Mouse (Mus musculus) limb, embryonic 14.5 days (tissue): ENCODE measurements around the gene Sfta2. TPM values are rescaled to one million over a fixed set of nuclear protein-coding genes. Genes with fewer than 3 reads are reported as not detected.

Source experiments
- ATAC-seq: fragments of 200-750 bp; cut with Nextera tagmentation; 2 replicates; pipeline ENCODE4 v1.8.0; 2017; ENCODE audit warnings: low read depth, moderate number of reproducible peaks, moderate TSS enrichment; ENCODE audit not compliant: low FRiP score
- DNase-seq: peaks from one replicate; pipeline ENCODE4 v3.0.0-alpha.2; 2015; ENCODE audit warnings: low spot score
- H3K27ac ChIP-seq: fragments of 300-500 bp; sonication (generic); replicated peaks from 2 replicates; pipeline ENCODE4 v1.5.1; 2014; ENCODE audit warnings: low read depth, mild to moderate bottlenecking, low read length, moderate library complexity, mixed read lengths
- H3K27me3 ChIP-seq: fragments of 300-500 bp; sonication (generic); 2 replicates; pipeline ENCODE4 v1.6.1; 2014; ENCODE audit warnings: low read length, mixed read lengths; ENCODE audit not compliant: control insufficient read depth, insufficient read depth
- H3K36me3 ChIP-seq: fragments of 300-500 bp; sonication (generic); 2 replicates; pipeline ENCODE4 v1.6.1; 2014; ENCODE audit warnings: mild to moderate bottlenecking, low read length, moderate library complexity, mixed read lengths; ENCODE audit not compliant: control insufficient read depth, insufficient read depth
- H3K4me1 ChIP-seq: fragments of 300-500 bp; sonication (generic); 2 replicates; pipeline ENCODE4 v1.6.1; 2014; ENCODE audit warnings: antibody characterized with exemption, low read length, mixed read lengths; ENCODE audit not compliant: control insufficient read depth, insufficient read depth
- H3K4me2 ChIP-seq: fragments of 300-500 bp; sonication (generic); replicated peaks from 2 replicates; pipeline ENCODE4 v1.6.1; 2014; ENCODE audit warnings: low read depth, mild to moderate bottlenecking, low read length, moderate library complexity; ENCODE audit not compliant: severe bottlenecking
- H3K4me3 ChIP-seq: fragments of 300-500 bp; sonication (generic); replicated peaks from 2 replicates; pipeline ENCODE4 v1.5.1; 2014; ENCODE audit warnings: low read length
- H3K9ac ChIP-seq: fragments of 300-500 bp; sonication (generic); 2 replicates; pipeline ENCODE4 v1.6.1; 2014; ENCODE audit warnings: mild to moderate bottlenecking, low read depth, low read length, moderate library complexity; ENCODE audit not compliant: severe bottlenecking
- H3K9me3 ChIP-seq: fragments of 300-500 bp; sonication (generic); 2 replicates; pipeline ENCODE4 v1.6.1; 2016; ENCODE audit warnings: low read length; ENCODE audit not compliant: control insufficient read depth
- POLR2A ChIP-seq: fragments of 200-500 bp; IDR thresholded peaks from 2 replicates; pipeline ENCODE4 v1.8.0; 2012; ENCODE audit warnings: inconsistent platforms, mild to moderate bottlenecking, moderate library complexity, borderline replicate concordance; ENCODE audit not compliant: insufficient read depth, insufficient read length; ENCODE audit errors: extremely low read depth
- WGBS: fragments of 180-500 bp; shearing (Covaris S2); extraction: QIAGEN DNeasy Blood & Tissue Kit; methylation state at CpG from one replicate; pipeline ENCODE4 v1.1.7; 2014; 5-methylcytosine and 5-hydroxymethylcytosine counted together
- polyA plus RNA-seq, 2 experiments: library from polyadenylated mRNA; depleted of rRNA in 1 of 2; stranded (reverse) in 1 of 2; unstranded in 1 of 2; fragments of >200 nt; fragmentation: Nextera tagmentation in 1 of 2; extraction: Ambion mirVana in 1 of 2; gene quantifications; 2 replicates each; pipeline versions ENCODE4 v1.2.1 to v1.2.3; 2012 to 2014

Gene Sfta2
- polyA plus RNA-seq, 2 experiments, result not detected

- no peak overlapping the region for H3K9ac ChIP-seq
- 82% methylated on average over 25 of the region's 25 CpGs for WGBS
- no peak overlapping the region for H3K4me3 ChIP-seq
- no peak overlapping the region for H3K4me2 ChIP-seq
- TF ChIP-seq POLR2A, result no peak
- H3K36me3 ChIP-seq, result peaks cover 98% of the 10 kb centered on the region
- DNase-seq (no peak), ATAC-seq (no peak)
- no peaks in the 10 kb centered on the region for H3K27me3 ChIP-seq
- H3K9me3 ChIP-seq, result no peaks in the 10 kb centered on the region
- no peak overlapping the region for H3K27ac ChIP-seq
- H3K4me1 ChIP-seq, result no peaks in the 10 kb centered on the region
Observed at GRCm38 (mm10) chr17:35688347-35689175, 87.2 kb downstream of the Sfta2 start.

GRCm38 (mm10) chr17:35689936-35690645 is 88.7 kb downstream of the Sfta2 start:
- Histone ChIP-seq H3K4me2 (no peak overlapping the region), H3K9me3 (no peaks in the 10 kb centered on the region), H3K27ac (no peak overlapping the region), H3K27me3 (no peaks in the 10 kb centered on the region), H3K4me3 (no peak overlapping the region), H3K4me1 (no peaks in the 10 kb centered on the region), H3K36me3 (peaks cover 86% of the 10 kb centered on the region), H3K9ac (no peak overlapping the region)
- DNase-seq (no peak), ATAC-seq (no peak)
- TF ChIP-seq POLR2A, result no peak
- 86% methylated on average over 18 of the region's 18 CpGs for WGBS

GRCm38 (mm10) chr17:35691811-35692210 is 90.5 kb downstream of the Sfta2 start:
- TF ChIP-seq POLR2A, result no peak
- H3K9me3 ChIP-seq, result 0 out of 2 replicates have a peak, but pooled peaks cover 4% of the 10 kb centered on the region
- 85% methylated on average over 4 of the region's 4 CpGs for WGBS

GRCm38 (mm10) chr17:35692368-35692767 is 91.0 kb downstream of the Sfta2 start:
- H3K27me3 ChIP-seq, result no peaks in the 10 kb centered on the region
- H3K9ac ChIP-seq, result no peak overlapping the region
- ATAC-seq (no peak), DNase-seq (no peak)
- no peak overlapping the region for H3K27ac ChIP-seq
- H3K4me1 ChIP-seq, result peaks cover 7% of the 10 kb centered on the region
- peaks cover 70% of the 10 kb centered on the region for H3K36me3 ChIP-seq
- WGBS, result 83% methylated on average over 4 of the region's 4 CpGs
- no peak for TF ChIP-seq POLR2A
- no peak overlapping the region for H3K4me3 ChIP-seq
- H3K4me2 ChIP-seq, result no peak overlapping the region
- H3K9me3 ChIP-seq, result 0 out of 2 replicates have a peak, but pooled peaks cover 4% of the 10 kb centered on the region

More at GRCm38 (mm10) chr17:35691811-35692210, 90.5 kb downstream of the Sfta2 start:
- Histone ChIP-seq H3K4me3 (no peak overlapping the region), H3K27me3 (no peaks in the 10 kb centered on the region), H3K4me2 (no peak overlapping the region), H3K9ac (no peak overlapping the region), H3K36me3 (peaks cover 75% of the 10 kb centered on the region), H3K4me1 (peaks cover 1% of the 10 kb centered on the region; the same call in 1 of the 2 replicates), H3K27ac (no peak overlapping the region)
- ATAC-seq (no peak), DNase-seq (no peak)

GRCm38 (mm10) chr17:35693906-35694305 is 92.6 kb downstream of the Sfta2 start:
- 90% methylated on average over 5 of the region's 5 CpGs for WGBS
- peaks cover 17% of the 10 kb centered on the region for H3K4me1 ChIP-seq

More at GRCm38 (mm10) chr17:35693906-35694305, 92.6 kb downstream of the Sfta2 start:
- DNase-seq (no peak), ATAC-seq (no peak)
- no peaks in the 10 kb centered on the region for H3K27me3 ChIP-seq
- H3K9ac ChIP-seq, result no peak overlapping the region
- no peak overlapping the region for H3K27ac ChIP-seq
- peaks cover 54% of the 10 kb centered on the region for H3K36me3 ChIP-seq
- H3K9me3 ChIP-seq, result 0 out of 2 replicates have a peak, but pooled peaks cover 4% of the 10 kb centered on the region
- H3K4me3 ChIP-seq, result no peak overlapping the region
- no peak overlapping the region for H3K4me2 ChIP-seq
- no peak for TF ChIP-seq POLR2A
